Mouse (Mus musculus) MEL (cell line): ENCODE results near the gene Sparcl1. TPM values are rescaled to one million over a fixed set of nuclear protein-coding genes. Genes with fewer than 3 reads are reported as not detected.

Experiments used
- DNase-seq: peaks from one replicate; pipeline ENCODE4 v3.0.0; 2011; ENCODE audit warnings: low read depth, low spot score
- H3K27ac ChIP-seq: 2 replicates; pipeline ENCODE4 v1.5.1; 2012; ENCODE audit warnings: low read depth, mild to moderate bottlenecking, control low read depth, low read length, moderate library complexity; ENCODE audit not compliant: control insufficient read depth
- H3K27me3 ChIP-seq, 2 experiments: fragments of 150-350 bp in 1 of 2; sonication (generic) in 1 of 2; 2 replicates each; pipeline ENCODE4 v1.6.1; 2012; ENCODE audit warnings: low read length in 2 of 2, mild to moderate bottlenecking in 2 of 2, improper control_type of control experiment in 1 of 2, moderate library complexity in 1 of 2; ENCODE audit not compliant: insufficient read depth in 2 of 2, control insufficient read depth in 1 of 2
- H3K36me3 ChIP-seq, 2 experiments: 2 replicates each; pipeline ENCODE4 v1.6.1; 2012 to 2014; ENCODE audit warnings: low read length in 2 of 2, improper control_type of control experiment in 1 of 2, inconsistent platforms in 1 of 2, mild to moderate bottlenecking in 1 of 2; ENCODE audit not compliant: insufficient read depth in 2 of 2, control insufficient read depth in 1 of 2
- H3K4me1 ChIP-seq, 2 experiments: fragments of 150-350 bp in 1 of 2; sonication (generic) in 1 of 2; 2 replicates each; pipeline ENCODE4 v1.6.1; 2012; ENCODE audit warnings: low read length in 2 of 2, improper control_type of control experiment in 1 of 2, mild to moderate bottlenecking in 1 of 2; ENCODE audit not compliant: insufficient read depth in 2 of 2, control insufficient read depth in 1 of 2
- H3K4me3 ChIP-seq, 2 experiments: fragments of 150-350 bp in 1 of 2; sonication (generic) in 1 of 2; 2 replicates each; pipeline ENCODE4 v1.5.1; 2012; ENCODE audit warnings: low read depth in 2 of 2, low read length in 2 of 2, mild to moderate bottlenecking in 2 of 2, moderate library complexity in 2 of 2, control low read depth in 1 of 2, improper control_type of control experiment in 1 of 2; ENCODE audit not compliant: control insufficient read depth in 1 of 2, insufficient read depth in 1 of 2
- H3K79me2 ChIP-seq: 2 replicates; pipeline ENCODE4 v1.6.1; 2012; ENCODE audit warnings: mild to moderate bottlenecking, low read length, moderate library complexity; ENCODE audit not compliant: control insufficient read depth, poor library complexity, insufficient read depth
- H3K9ac ChIP-seq: 2 replicates; pipeline ENCODE4 v1.6.1; 2012; ENCODE audit warnings: low read depth, mild to moderate bottlenecking, control low read depth, low read length, moderate library complexity; ENCODE audit not compliant: control insufficient read depth, poor library complexity, severe bottlenecking
- H3K9me3 ChIP-seq: fragments of 150-350 bp; sonication (generic); replicated peaks from 2 replicates; pipeline ENCODE4 v1.6.1; 2012; ENCODE audit warnings: mild to moderate bottlenecking, low read length, improper control_type of control experiment, moderate library complexity; ENCODE audit not compliant: insufficient read depth
- BHLHE40 ChIP-seq: IDR thresholded peaks from 2 replicates; pipeline ENCODE4 v1.6.1; 2012; ENCODE audit warnings: low read depth, mild to moderate bottlenecking, inconsistent platforms, low read length, improper control_type of control experiment, borderline replicate concordance
- CHD1 ChIP-seq: IDR thresholded peaks from 2 replicates; pipeline ENCODE4 v1.6.1; 2012; ENCODE audit warnings: low read depth, mild to moderate bottlenecking, inconsistent platforms, low read length, improper control_type of control experiment
- CHD2 ChIP-seq: IDR thresholded peaks from 2 replicates; pipeline ENCODE4 v1.6.1; 2011; ENCODE audit warnings: low read length, improper control_type of control experiment
- CTCF ChIP-seq, 3 experiments: IDR thresholded peaks in 2 of 3; conservative IDR thresholded peaks in 1 of 3; 2 replicates each; pipeline ENCODE4 v1.5.1; 2011 to 2012; ENCODE audit warnings: low read length in 3 of 3, low read depth in 2 of 3, mild to moderate bottlenecking in 2 of 3, improper control_type of control experiment in 1 of 3, inconsistent platforms in 1 of 3, mixed read lengths in 1 of 3, moderate library complexity in 1 of 3; ENCODE audit not compliant: control insufficient read depth in 1 of 3, insufficient read depth in 1 of 3, poor library complexity in 1 of 3, severe bottlenecking in 1 of 3
- E2F4 ChIP-seq: IDR thresholded peaks from 2 replicates; pipeline ENCODE4 v1.6.1; 2011; ENCODE audit warnings: low read depth, low read length, improper control_type of control experiment, borderline replicate concordance
- EP300 ChIP-seq, 2 experiments: IDR thresholded peaks; 2 replicates each; pipeline ENCODE4 v1.6.1; 2011; ENCODE audit warnings: improper control_type of control experiment in 2 of 2, low read length in 2 of 2, low read depth in 1 of 2, mild to moderate bottlenecking in 1 of 2
- ETS1 ChIP-seq: IDR thresholded peaks from 2 replicates; pipeline ENCODE4 v1.6.1; 2012; ENCODE audit warnings: low read depth, mild to moderate bottlenecking, inconsistent platforms, low read length, improper control_type of control experiment, moderate library complexity
- GABPA ChIP-seq: IDR thresholded peaks from 2 replicates; pipeline ENCODE4 v1.6.1; 2012; ENCODE audit warnings: low read depth, mild to moderate bottlenecking, inconsistent platforms, low read length, improper control_type of control experiment, moderate library complexity
- GATA1 ChIP-seq: IDR thresholded peaks from 2 replicates; pipeline ENCODE4 v1.6.1; 2011; ENCODE audit warnings: low read depth, low read length, improper control_type of control experiment
- MAX ChIP-seq: IDR thresholded peaks from 2 replicates; pipeline ENCODE4 v1.6.1; 2011; ENCODE audit warnings: low read length, improper control_type of control experiment
- MXI1 ChIP-seq: IDR thresholded peaks from 2 replicates; pipeline ENCODE4 v1.6.1; 2011; ENCODE audit warnings: mild to moderate bottlenecking, low read depth, low read length, improper control_type of control experiment
- MYC ChIP-seq: IDR thresholded peaks from 2 replicates; pipeline ENCODE4 v1.6.1; 2011; ENCODE audit warnings: low read depth, mild to moderate bottlenecking, low read length, improper control_type of control experiment, moderate library complexity
- NRF1 ChIP-seq: IDR thresholded peaks from 2 replicates; pipeline ENCODE4 v1.6.1; 2014; ENCODE audit warnings: low read depth, mild to moderate bottlenecking, inconsistent platforms, low read length, improper control_type of control experiment, moderate library complexity; ENCODE audit not compliant: poor library complexity, insufficient read depth, severe bottlenecking
- RAD21 ChIP-seq: IDR thresholded peaks from 2 replicates; pipeline ENCODE4 v1.6.1; 2011; ENCODE audit warnings: mild to moderate bottlenecking, low read depth, low read length, improper control_type of control experiment
- RCOR1 ChIP-seq: IDR thresholded peaks from 2 replicates; pipeline ENCODE4 v1.6.1; 2012; ENCODE audit warnings: low read depth, mild to moderate bottlenecking, inconsistent platforms, low read length, improper control_type of control experiment
- SMC3 ChIP-seq: IDR thresholded peaks from 2 replicates; pipeline ENCODE4 v1.6.1; 2011; ENCODE audit warnings: low read depth, low read length, improper control_type of control experiment
- TAL1 ChIP-seq: IDR thresholded peaks from 2 replicates; pipeline ENCODE4 v1.6.1; 2012; ENCODE audit warnings: mild to moderate bottlenecking, inconsistent platforms, low read length, moderate library complexity, mixed read lengths
- TBP ChIP-seq: IDR thresholded peaks from 2 replicates; pipeline ENCODE4 v1.8.0; 2011; ENCODE audit warnings: low read depth, low read length, improper control_type of control experiment
- TCF12 ChIP-seq: IDR thresholded peaks from 2 replicates; pipeline ENCODE4 v1.6.1; 2014; ENCODE audit warnings: low read depth, mild to moderate bottlenecking, inconsistent platforms, low read length, improper control_type of control experiment, moderate library complexity
- UBTF ChIP-seq: IDR thresholded peaks from 2 replicates; pipeline ENCODE4 v1.6.1; 2012; ENCODE audit warnings: low read depth, mild to moderate bottlenecking, inconsistent platforms, low read length, improper control_type of control experiment, moderate library complexity, borderline replicate concordance; ENCODE audit not compliant: insufficient read depth
- USF1 ChIP-seq: IDR thresholded peaks from 2 replicates; pipeline ENCODE4 v1.6.1; 2014; ENCODE audit warnings: low read depth, mild to moderate bottlenecking, inconsistent platforms, low read length, improper control_type of control experiment, moderate library complexity
- ZMIZ1 ChIP-seq: IDR thresholded peaks from 2 replicates; pipeline ENCODE4 v1.6.1; 2012; ENCODE audit warnings: low read depth, mild to moderate bottlenecking, inconsistent platforms, low read length, improper control_type of control experiment, moderate library complexity
- ZNF384 ChIP-seq: IDR thresholded peaks from 2 replicates; pipeline ENCODE4 v1.6.1; 2012; ENCODE audit warnings: low read depth, mild to moderate bottlenecking, inconsistent platforms, low read length, improper control_type of control experiment
- polyA plus RNA-seq, 2 experiments: library from polyadenylated mRNA; stranded (reverse) in 1 of 2; unstranded in 1 of 2; fragments of >175 nt in 1 of 2; fragments of >200 nt in 1 of 2; gene quantifications; 2 replicates each; pipeline versions ENCODE4 v1.2.1 to v1.2.4; 2012; ENCODE audit warnings: low replicate concordance in 2 of 2, low read depth in 1 of 2; ENCODE audit not compliant: insufficient read length in 2 of 2, insufficient read depth in 1 of 2, missing spikeins in 1 of 2
- total RNA-seq: library from RNA; depleted of rRNA; stranded (reverse); fragments of 300-350 nt; gene quantifications from 2 replicates; pipeline ENCODE4 v1.2.3, GENCODE M21; 2012

The Sparcl1 gene
- total and polyA plus RNA-seq, 3 experiments = not detected

DNA sequence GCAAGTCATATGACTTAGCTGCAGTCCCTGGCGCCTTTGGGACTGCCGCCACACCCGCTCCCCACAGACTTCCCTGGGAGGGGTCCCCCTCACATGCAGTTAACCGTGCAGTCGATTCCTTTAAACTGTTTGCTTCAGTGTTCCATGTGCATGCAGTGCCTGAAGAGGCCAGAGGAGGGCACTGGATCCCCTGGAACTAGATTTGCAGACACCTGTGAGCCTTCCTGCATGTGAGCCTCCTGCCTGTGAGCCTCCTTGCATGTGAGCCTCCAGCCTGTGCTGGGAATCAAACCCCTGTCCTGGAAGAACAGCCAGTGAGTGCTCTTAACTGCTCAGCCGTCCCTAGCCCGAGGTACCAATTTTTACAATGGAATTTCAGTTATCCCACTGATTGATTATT lies 44.8 kb downstream of the Sparcl1 start:
- peak; percentile 28 for DNase-seq

DNA sequence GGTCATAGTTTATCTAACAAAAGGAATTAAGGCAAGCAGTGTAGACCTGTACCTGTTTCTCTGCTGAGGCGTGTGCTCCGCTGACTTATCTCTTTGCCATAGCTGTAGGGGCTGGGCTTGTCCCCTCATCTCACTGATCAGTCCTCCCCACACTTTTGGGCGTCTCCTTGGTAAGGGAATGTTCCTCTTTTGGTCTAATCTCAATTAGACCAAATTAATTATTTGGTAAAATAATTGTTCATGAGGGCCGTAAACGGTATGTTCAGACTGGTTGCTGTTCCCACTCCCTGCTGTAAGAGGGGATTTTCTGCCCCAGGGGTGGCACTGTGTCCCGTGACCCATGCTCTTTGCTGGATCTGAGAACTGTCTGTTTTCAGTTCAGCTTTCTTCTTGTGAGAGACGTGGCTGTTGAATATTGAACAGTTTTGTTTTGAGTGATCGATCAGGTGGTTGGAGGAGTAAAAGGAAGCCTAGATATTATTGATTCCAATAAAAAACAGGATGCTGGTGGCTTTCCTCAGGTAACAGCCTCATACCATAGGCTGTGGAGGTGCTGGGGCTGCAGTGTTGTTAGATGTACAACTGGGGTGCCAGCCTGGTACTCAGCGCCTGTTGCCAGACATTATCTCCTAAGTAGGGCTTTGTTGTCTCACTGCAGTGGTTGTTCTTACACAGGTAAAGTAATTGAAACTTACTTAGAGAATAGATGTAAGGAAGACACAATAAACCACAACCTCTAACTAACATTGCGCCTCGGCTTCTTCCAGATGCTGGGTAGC lies 50.6 kb downstream of the Sparcl1 start:
- H3K9ac ChIP-seq = peak overlapping the region; percentile 47
- no peaks in the 10 kb centered on the region for H3K27me3 ChIP-seq
- H3K4me3 ChIP-seq = no peak overlapping the region

More for the DNA sequence above, 44.8 kb downstream of the Sparcl1 start:
- Histone ChIP-seq H3K4me3 (no peak overlapping the region), H3K27me3 (no peaks in the 10 kb centered on the region)
- no peak for TF ChIP-seq MXI1
- peak; percentile 13; the same call in 1 of the 2 replicates for TF ChIP-seq SMC3
- TF ChIP-seq MAX = no peak
- TF ChIP-seq GABPA = no peak
- no peak for TF ChIP-seq BHLHE40
- TF ChIP-seq TBP = no peak
- TF ChIP-seq ZNF384 = no peak
- TF ChIP-seq CTCF (IDR thresholded peaks at IDR 0.05 in 2 of 3, conservative IDR thresholded peaks at IDR 0.05 in 1 of 3; ENCODE audit: control insufficient read depth in 1 of 3, insufficient read depth in 1 of 3, low read depth in 2 of 3, low read length in 3 of 3, poor library complexity in 1 of 3, severe bottlenecking in 1 of 3) = peak; percentile 28 to 34 (median 32); a peak in 5 of 6 replicates
- TF ChIP-seq TCF12 = no peak
- no peak for TF ChIP-seq CHD1
- no peak for TF ChIP-seq E2F4
- TF ChIP-seq RAD21 = peak; percentile 4; the same call in 1 of the 2 replicates
- no peak for TF ChIP-seq UBTF
- TF ChIP-seq ZMIZ1 = no peak
- TF ChIP-seq NRF1 = no peak
- TF ChIP-seq, all 39 proteins: peak for 3
- Histone ChIP-seq H3K79me2 (no peaks in the 10 kb centered on the region), H3K9me3 (no peaks in the 10 kb centered on the region), H3K4me1 (no peaks in the 10 kb centered on the region), H3K36me3 (0 out of 4 replicates have a peak, but pooled peaks cover 0 to 2% of the 10 kb centered on the region in 2 experiments), H3K9ac (no peak overlapping the region), H3K27ac (no peak overlapping the region)

More for the DNA sequence above, 50.6 kb downstream of the Sparcl1 start:
- TF ChIP-seq USF1 (no peak), GATA1 (peak; percentile 85), CHD2 (no peak), TBP (peak; percentile 57), BHLHE40 (no peak), TCF12 (peak; percentile 71), TAL1 (peak; percentile 49; the same call in 1 of the 2 replicates), EP300 (IDR thresholded peaks at IDR 0.05; ENCODE audit: low read depth in 1 of 2, low read length in 2 of 2) (peak; percentile 83), ETS1 (peak; percentile 55; the same call in 1 of the 2 replicates), RCOR1 (peak; percentile 3; the same call in 1 of the 2 replicates), MYC (no peak)
- H3K27ac ChIP-seq = peak overlapping the region; percentile 92
- H3K36me3 ChIP-seq = peaks cover 8 to 25% of the 10 kb centered on the region in 2 experiments
- peaks cover 15 to 20% of the 10 kb centered on the region in 2 experiments for H3K4me1 ChIP-seq
- no peaks in the 10 kb centered on the region for H3K9me3 ChIP-seq
- no peaks in the 10 kb centered on the region for H3K79me2 ChIP-seq
- peak; percentile 85 for DNase-seq
